Mouse (Mus musculus) heart, embryonic 16.5 days (tissue): ENCODE data around the gene Ccdc106. TPM values are rescaled to one million over a fixed set of nuclear protein-coding genes. Genes with fewer than 3 reads are reported as not detected.

Experiments
- ATAC-seq: fragments of 200-750 bp; cut with Nextera tagmentation; replicated peaks from 2 replicates; pipeline ENCODE4 v1.8.0; 2017; ENCODE audit warnings: moderate number of reproducible peaks; ENCODE audit not compliant: insufficient read depth, low FRiP score; ENCODE audit errors: extremely low read depth
- H3K27ac ChIP-seq: fragments of 300-500 bp; sonication (generic); 2 replicates; pipeline ENCODE4 v1.5.1; 2014; ENCODE audit warnings: mild to moderate bottlenecking, low read length, control low read depth, moderate library complexity
- H3K27me3 ChIP-seq: fragments of 300-500 bp; sonication (generic); 2 replicates; pipeline ENCODE4 v1.6.1; 2014; ENCODE audit warnings: low read length, mixed read lengths; ENCODE audit not compliant: control insufficient read depth, insufficient read depth
- H3K36me3 ChIP-seq: fragments of 300-500 bp; sonication (generic); 2 replicates; pipeline ENCODE4 v1.6.1; 2014; ENCODE audit not compliant: control insufficient read depth, insufficient read depth
- H3K4me1 ChIP-seq: fragments of 300-500 bp; sonication (generic); 2 replicates; pipeline ENCODE4 v1.6.1; 2014; ENCODE audit warnings: low read length, mixed read lengths; ENCODE audit not compliant: control insufficient read depth, insufficient read depth
- H3K4me2 ChIP-seq: fragments of 300-500 bp; sonication (generic); 2 replicates; pipeline ENCODE4 v1.6.1; 2014; ENCODE audit warnings: low read depth, mild to moderate bottlenecking, control low read depth, low read length
- H3K4me3 ChIP-seq: fragments of 300-500 bp; sonication (generic); 2 replicates; pipeline ENCODE4 v1.5.1; 2014; ENCODE audit warnings: mild to moderate bottlenecking, control low read depth, low read length
- H3K9ac ChIP-seq: fragments of 300-500 bp; sonication (generic); 2 replicates; pipeline ENCODE4 v1.6.1; 2014; ENCODE audit warnings: low read length, control low read depth
- H3K9me3 ChIP-seq: fragments of 300-500 bp; sonication (generic); replicated peaks from 2 replicates; pipeline ENCODE4 v1.6.1; 2016; ENCODE audit warnings: low read length; ENCODE audit not compliant: control insufficient read depth
- WGBS: fragments of 180-500 bp; shearing (Covaris S2); extraction: QIAGEN DNeasy Blood & Tissue Kit; methylation state at CpG from one replicate; pipeline ENCODE4 v1.1.7; 2014; 5-methylcytosine and 5-hydroxymethylcytosine counted together
- polyA plus RNA-seq: library from polyadenylated mRNA; unstranded; fragments of >200 nt; fragmentation: Nextera tagmentation; extraction: Ambion mirVana; gene quantifications from 2 replicates; pipeline ENCODE4 v1.2.1, GENCODE M21; 2015

Gene Ccdc106
- polyA plus RNA-seq, 1 experiment from 2014 or later, result 1.5 TPM

GRCm38 (mm10) chr7:5080010-5080751 lies 59.8 kb downstream of the Ccdc106 start, which contains the start of gene Epn1:
Gene Epn1, plus strand, starts transcription at chr7:5080235.
- ATAC-seq, result peak; percentile 97
- H3K36me3 ChIP-seq, result peaks cover 40% of the 10 kb centered on the region

GRCm38 (mm10) chr7:5080815-5081214 lies 60.5 kb downstream of the Ccdc106 start:
- H3K27me3 ChIP-seq, result no peaks in the 10 kb centered on the region
- H3K4me2 ChIP-seq, result peak overlapping the region; percentile 81
- no peak for ATAC-seq
- WGBS, result 10% methylated on average over 6 of the region's 6 CpGs
- peak overlapping the region; percentile 97 for H3K9ac ChIP-seq
- H3K4me1 ChIP-seq, result peaks cover 18% of the 10 kb centered on the region
- H3K36me3 ChIP-seq, result peaks cover 38% of the 10 kb centered on the region
- H3K9me3 ChIP-seq, result no peaks in the 10 kb centered on the region
- H3K4me3 ChIP-seq, result peak overlapping the region; percentile 87
- H3K27ac ChIP-seq, result peak overlapping the region; percentile 87

More at GRCm38 (mm10) chr7:5080010-5080751, 59.8 kb downstream of the Ccdc106 start, which contains the start of gene Epn1:
- H3K9me3 ChIP-seq, result no peaks in the 10 kb centered on the region
- no peaks in the 10 kb centered on the region for H3K27me3 ChIP-seq
- peaks cover 18% of the 10 kb centered on the region for H3K4me1 ChIP-seq
- peak within 1 kb of the TSS; percentile 81 for H3K4me2 ChIP-seq
- H3K9ac ChIP-seq, result peak within 1 kb of the TSS; percentile 97
- WGBS, result under 1% methylated on average over 81 of the region's 81 CpGs
- peak within 1 kb of the TSS; percentile 87 for H3K4me3 ChIP-seq
- peak within 1 kb of the TSS; percentile 87 for H3K27ac ChIP-seq

- no peak for ATAC-seq
- peak overlapping the region; percentile 81 for H3K4me2 ChIP-seq
- peak overlapping the region; percentile 87 for H3K4me3 ChIP-seq
- peak overlapping the region; percentile 97 for H3K9ac ChIP-seq
- peaks cover 18% of the 10 kb centered on the region for H3K4me1 ChIP-seq
- H3K36me3 ChIP-seq, result peaks cover 34% of the 10 kb centered on the region
- 46% methylated on average over 6 of the region's 6 CpGs for WGBS
- H3K9me3 ChIP-seq, result no peaks in the 10 kb centered on the region
- H3K27me3 ChIP-seq, result no peaks in the 10 kb centered on the region
- no peak overlapping the region for H3K27ac ChIP-seq
These were observed 60.9 kb downstream of the Ccdc106 start for GRCm38 (mm10) chr7:5081241-5081640.

- Histone ChIP-seq H3K4me2 (peak overlapping the region; percentile 81; the same call in 1 of the 2 replicates), H3K9ac (no peak overlapping the region), H3K9me3 (no peaks in the 10 kb centered on the region), H3K27me3 (no peaks in the 10 kb centered on the region), H3K36me3 (peaks cover 27% of the 10 kb centered on the region), H3K4me1 (peaks cover 18% of the 10 kb centered on the region), H3K27ac (no peak overlapping the region), H3K4me3 (no peak overlapping the region)
- 95% methylated on average over 2 of the region's 2 CpGs for WGBS
- no peak for ATAC-seq
These were observed 61.6 kb downstream of the Ccdc106 start for GRCm38 (mm10) chr7:5081939-5082338.

GRCm38 (mm10) chr7:5083325-5084105 lies 63.2 kb downstream of the Ccdc106 start:
- H3K36me3 ChIP-seq, result peaks cover 18% of the 10 kb centered on the region
- no peak for ATAC-seq

GRCm38 (mm10) chr7:5085512-5085911 lies 65.2 kb downstream of the Ccdc106 start:
- Histone ChIP-seq H3K27me3 (no peaks in the 10 kb centered on the region), H3K9me3 (no peaks in the 10 kb centered on the region), H3K36me3 (peaks cover 24% of the 10 kb centered on the region), H3K4me2 (no peak overlapping the region), H3K27ac (no peak overlapping the region), H3K4me3 (no peak overlapping the region), H3K4me1 (peaks cover 18% of the 10 kb centered on the region), H3K9ac (no peak overlapping the region)
- no peak for ATAC-seq
- 73% methylated on average over 1 of the region's 1 CpGs for WGBS

More at GRCm38 (mm10) chr7:5083325-5084105, 63.2 kb downstream of the Ccdc106 start:
- no peak overlapping the region for H3K4me2 ChIP-seq
- no peak overlapping the region for H3K9ac ChIP-seq
- H3K9me3 ChIP-seq, result no peaks in the 10 kb centered on the region
- no peak overlapping the region for H3K4me3 ChIP-seq
- no peaks in the 10 kb centered on the region for H3K27me3 ChIP-seq
- no peak overlapping the region for H3K27ac ChIP-seq
- 88% methylated on average over 18 of the region's 18 CpGs for WGBS
- H3K4me1 ChIP-seq, result peaks cover 18% of the 10 kb centered on the region

- ATAC-seq, result no peak
- Histone ChIP-seq H3K27me3 (no peaks in the 10 kb centered on the region), H3K36me3 (peaks cover 36% of the 10 kb centered on the region), H3K4me2 (no peak overlapping the region), H3K4me1 (peaks cover 6% of the 10 kb centered on the region), H3K27ac (no peak overlapping the region), H3K4me3 (no peak overlapping the region), H3K9ac (no peak overlapping the region), H3K9me3 (no peaks in the 10 kb centered on the region)
- WGBS, result 85% methylated on average over 5 of the region's 5 CpGs
These were observed 66.6 kb downstream of the Ccdc106 start for GRCm38 (mm10) chr7:5086921-5087440.

GRCm38 (mm10) chr7:5087886-5088285 lies 67.5 kb downstream of the Ccdc106 start:
- Histone ChIP-seq H3K27ac (no peak overlapping the region), H3K9ac (no peak overlapping the region), H3K27me3 (no peaks in the 10 kb centered on the region), H3K4me2 (no peak overlapping the region), H3K9me3 (no peaks in the 10 kb centered on the region), H3K4me1 (no peaks in the 10 kb centered on the region), H3K36me3 (peaks cover 41% of the 10 kb centered on the region), H3K4me3 (no peak overlapping the region)
- 91% methylated on average over 4 of the region's 4 CpGs for WGBS
- no peak for ATAC-seq
